Mouse (Mus musculus) 3134 (cell line): ENCODE data around the gene P4hb.
"Not testable (repeated sequence)": the region's sequence is repeated elsewhere in the genome, so short reads cannot be mapped to it uniquely, and the experiment has no call there.

Source experiments
- DNase-seq: peaks from one replicate; pipeline ENCODE4 v3.0.0-alpha.2; 2011; ENCODE audit warnings: low spot score; ENCODE audit not compliant: insufficient read length; ENCODE audit errors: extremely low read depth

The P4hb gene

DNA sequence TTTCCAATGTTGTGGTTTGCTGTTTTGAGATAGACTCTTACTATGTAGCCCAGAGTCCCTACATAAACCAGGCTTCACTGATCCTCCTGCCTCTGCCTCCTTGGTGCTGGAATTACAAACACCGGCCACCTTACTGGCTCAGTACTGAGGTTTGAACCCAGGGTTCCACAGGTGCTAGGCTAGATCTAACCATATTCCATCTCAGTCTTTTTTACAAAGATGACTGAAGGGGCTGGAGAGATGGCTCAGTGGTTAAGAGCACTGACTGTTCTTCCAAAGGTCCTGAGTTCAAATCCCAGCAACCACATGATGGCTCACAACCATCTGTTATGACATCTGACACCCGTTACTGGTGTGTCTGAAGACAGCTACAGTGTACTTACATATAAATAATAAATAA is 58.8 kb downstream of the P4hb start:
- DNase-seq, result not testable (repeated sequence)

DNA sequence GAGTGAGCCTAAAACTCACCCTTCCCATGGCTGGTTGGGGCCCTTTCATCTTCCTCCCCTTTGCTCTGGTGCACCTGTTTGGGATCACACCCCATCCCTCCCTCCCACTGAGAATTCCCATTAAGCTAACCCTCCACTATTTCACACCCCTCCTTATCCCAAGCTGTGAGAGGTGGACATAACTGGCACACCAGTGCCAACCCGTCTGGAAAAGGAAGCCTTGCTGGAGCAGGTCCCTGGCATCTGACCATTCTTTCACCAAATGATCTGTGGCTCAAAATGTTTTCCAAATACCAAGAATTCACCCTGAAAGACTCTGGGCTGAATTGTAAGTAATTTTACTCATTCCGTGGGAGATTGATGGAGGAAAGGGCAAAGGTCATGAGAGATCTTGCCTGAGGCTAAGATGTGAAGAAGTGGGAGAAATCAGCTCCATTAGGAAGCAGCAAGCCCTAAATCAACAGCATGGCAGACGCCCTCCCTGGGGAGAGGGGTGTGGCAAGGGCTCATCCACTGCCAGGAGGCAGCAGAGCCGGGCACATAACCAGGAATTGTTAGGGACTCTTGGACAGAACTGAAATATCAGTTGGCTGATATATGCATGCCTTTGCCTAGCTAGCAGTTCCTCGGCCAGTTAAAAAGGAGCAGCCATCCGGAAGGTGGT is 60.1 kb downstream of the P4hb start:
- peak; percentile 38 for DNase-seq

DNA sequence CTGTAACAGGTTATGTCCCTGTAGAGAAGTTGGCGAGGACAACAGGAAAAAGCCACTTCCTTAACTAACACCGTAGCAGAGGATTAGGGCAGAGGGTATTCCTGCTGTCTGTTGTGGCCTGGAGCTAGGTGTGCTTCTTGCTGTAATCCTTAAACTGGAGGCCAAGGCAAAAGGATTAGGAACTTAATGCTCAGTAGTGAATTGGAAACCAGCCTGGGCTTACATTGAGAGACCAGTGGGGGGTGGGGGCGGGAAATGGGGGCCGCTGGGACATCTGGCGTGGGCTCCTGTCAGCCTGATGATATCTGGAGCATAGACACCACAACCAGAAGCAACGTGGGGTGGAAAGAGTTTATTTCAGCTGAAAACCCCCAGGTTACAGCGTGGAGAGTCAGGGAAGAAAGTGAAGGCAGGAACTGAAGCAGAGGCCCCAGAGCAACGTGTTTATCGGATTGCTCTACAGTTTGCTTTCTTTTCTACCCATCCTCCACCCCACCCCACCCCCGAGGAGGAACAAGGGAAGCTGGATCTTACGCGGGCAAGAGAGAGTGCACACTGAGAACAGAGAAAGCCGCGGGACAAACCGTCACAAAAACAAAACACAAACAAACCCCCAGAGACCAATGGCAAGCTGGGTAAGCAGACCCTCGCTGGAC is 62.5 kb downstream of the P4hb start:
- DNase-seq, result no peak
